Mouse (Mus musculus): ENCODE data around the gene Hmgxb4.

GRCm38 (mm10) chr8:75060815-75061214, 67.7 kb downstream of the Hmgxb4 start:
- no peak for TF ChIP-seq CTCF (IDR thresholded peaks at IDR 0.05; ENCODE audit: low read depth, low read length)
- TF ChIP-seq POLR2AphosphoS5 (IDR thresholded peaks at IDR 0.05; ENCODE audit: insufficient replicate concordance, low read depth, low read length): no peak

Measured in G1E (cell line).